Mouse (Mus musculus): ENCODE results near the gene Mtg2.

GRCm38 (mm10) chr2:180022751-180023150 lies 47.6 kb upstream of the Mtg2 start:
- TF ChIP-seq CTCF (IDR thresholded peaks at IDR 0.05; ENCODE audit: borderline replicate concordance, insufficient read depth, low read length): no peak
- no peak for TF ChIP-seq POLR2A (IDR thresholded peaks at IDR 0.05; ENCODE audit: low read depth, low read length)

Data from embryonic fibroblast, embryonic 13.5 days (primary cell).